ENCODE assay signal across 21 mouse cellular contexts in the genomic region with DNA sequence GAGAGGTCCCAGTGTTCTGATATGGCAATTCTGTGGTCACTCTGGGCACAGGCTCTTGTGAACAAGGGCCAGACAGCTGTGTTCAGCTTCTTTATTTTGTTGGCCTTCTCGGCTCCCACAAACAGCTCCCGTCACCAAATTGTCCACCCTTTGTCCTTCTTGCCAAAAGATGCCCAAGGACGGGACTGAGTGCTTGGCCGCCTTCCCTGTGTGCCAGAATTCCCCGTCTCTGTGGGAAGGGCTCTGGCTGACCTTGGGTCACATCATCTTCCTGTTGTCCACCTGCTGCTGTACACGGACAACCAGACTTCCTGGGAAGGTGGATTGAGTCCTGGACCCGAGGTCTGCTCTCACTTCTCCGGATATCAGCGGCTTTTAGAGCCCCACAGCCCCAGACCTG.
A peak's percentile ranks its signal among the peaks of the same experiment; 100 is the strongest.
DNase-seq lines count a peak whose midpoint lies in the region; ATAC-seq lines count a peak whose summit lies in the region.
"Had no signal": no experiment of that assay in that cellular context is flagged by ENCODE, and none has a peak within 500 bp of the region (broad histone marks: within the 10 kb centered on the region; RNA-seq: fewer than 3 reads in every experiment).

No protein-coding gene starts in this region.

- H3K27ac ChIP-seq in forebrain, embryonic 10.5 days = 0 out of 2 replicates have a peak overlapping the region, but pooled peaks have one; percentile 20
- no peak overlapping the region for H3K27ac ChIP-seq in forebrain, embryonic 14.5 days (ENCODE audit: low read depth, low read length)
- H3K27ac ChIP-seq: forebrain, embryonic 15.5 days; heart, embryonic 15.5 days; hindbrain, embryonic 10.5 days; hindbrain, embryonic 13.5 days; intestine, embryonic 15.5 days had no signal

- no peak overlapping the region for H3K4me2 ChIP-seq in forebrain, embryonic 14.5 days (ENCODE audit: low read length)
- H3K4me2 ChIP-seq: forebrain, embryonic 15.5 days; heart, embryonic 12.5 days; heart, embryonic 15.5 days; hindbrain, embryonic 13.5 days; intestine, embryonic 15.5 days had no signal

- DNase-seq in forebrain, embryonic 10.5 days (ENCODE audit: extremely low spot score, low spot score) = no peak
- DNase-seq in forebrain, embryonic 14.5 days (ENCODE audit: low spot score) = no peak
- DNase-seq in adrenal gland, postnatal 10 days = peak; percentile 22
- peak; percentile 15 for DNase-seq in adrenal gland, postnatal 25 days
- DNase-seq in layer of hippocampus, postnatal 10 days (ENCODE audit: low spot score in 2 of 2) = no peak
- DNase-seq: cerebellum, adult 11-12 months; cerebellum, adult 9-10 months; cerebellum, postnatal 14 days; gastrocnemius, postnatal 25 days; heart, postnatal 10 days; heart, postnatal 36 days; kidney, adult 11 months had no signal

- H3K4me1 ChIP-seq in forebrain, embryonic 10.5 days = peaks cover 13% of the 10 kb centered on the region; the same call in 1 of the 2 replicates
- H3K4me1 ChIP-seq in forebrain, embryonic 14.5 days (ENCODE audit: control insufficient read depth, insufficient read depth, low read length) = no peaks in the 10 kb centered on the region
- H3K4me1 ChIP-seq: forebrain, embryonic 15.5 days; heart, embryonic 12.5 days; heart, embryonic 15.5 days; intestine, embryonic 15.5 days had no signal

- H3K36me3 ChIP-seq in forebrain, embryonic 10.5 days (replicated peaks) = no peaks in the 10 kb centered on the region
- H3K36me3 ChIP-seq in forebrain, embryonic 14.5 days (ENCODE audit: control insufficient read depth, insufficient read depth, low read length) = 0 out of 2 replicates have a peak, but pooled peaks cover 7% of the 10 kb centered on the region
- H3K36me3 ChIP-seq: hindbrain, embryonic 10.5 days; intestine, embryonic 15.5 days had no signal

- ATAC-seq in forebrain, embryonic 14.5 days = no peak
- no peak for ATAC-seq in cerebellum, adult (ENCODE audit: insufficient number of reproducible peaks, low FRiP score, low TSS enrichment)
- ATAC-seq: CD4-positive, CD25-positive, alpha-beta regulatory T cell, adult 4 months; forebrain, embryonic 15.5 days; hindbrain, embryonic 16.5 days; intestine, embryonic 15.5 days had no signal

- no peak overlapping the region for H3K9ac ChIP-seq in forebrain, embryonic 14.5 days (ENCODE audit: low read length)
- H3K9ac ChIP-seq: forebrain, embryonic 15.5 days; heart, embryonic 12.5 days; heart, embryonic 15.5 days; hindbrain, embryonic 13.5 days; intestine, embryonic 15.5 days had no signal

- no peak overlapping the region for H3K4me3 ChIP-seq in forebrain, embryonic 10.5 days
- H3K4me3 ChIP-seq in forebrain, embryonic 14.5 days (ENCODE audit: low read depth, low read length) = no peak overlapping the region
- H3K4me3 ChIP-seq: forebrain, embryonic 15.5 days; heart, embryonic 12.5 days; heart, embryonic 15.5 days; hindbrain, embryonic 10.5 days; hindbrain, embryonic 13.5 days; intestine, embryonic 15.5 days had no signal

- no peaks in the 10 kb centered on the region for H3K9me3 ChIP-seq in forebrain, embryonic 10.5 days
- H3K9me3 ChIP-seq in forebrain, embryonic 14.5 days (replicated peaks; ENCODE audit: control insufficient read depth, low read length) = no peaks in the 10 kb centered on the region
- H3K9me3 ChIP-seq: forebrain, embryonic 15.5 days; heart, embryonic 12.5 days; heart, embryonic 15.5 days; hindbrain, embryonic 10.5 days; hindbrain, embryonic 13.5 days; intestine, embryonic 15.5 days had no signal

- WGBS in forebrain, embryonic 10.5 days = 86% methylated on average over 9 of the region's 9 CpGs
- 85% methylated on average over 9 of the region's 9 CpGs for WGBS in forebrain, embryonic 14.5 days

- H3K27me3 ChIP-seq in forebrain, embryonic 10.5 days (ENCODE audit: poor library complexity, severe bottlenecking) = no peaks in the 10 kb centered on the region
- no peaks in the 10 kb centered on the region for H3K27me3 ChIP-seq in forebrain, embryonic 14.5 days (replicated peaks; ENCODE audit: control insufficient read depth, insufficient read depth, low read length)
- H3K27me3 ChIP-seq: forebrain, embryonic 15.5 days; heart, embryonic 12.5 days; heart, embryonic 15.5 days; hindbrain, embryonic 13.5 days; intestine, embryonic 15.5 days had no signal

Comparison
In these comparisons a context has a peak if more than half of its experiments do, and no peak if none do; other contexts are left out.
1. DNase-seq: peak in adrenal gland, postnatal 10 days (single experiment) and adrenal gland, postnatal 25 days (single experiment); none in forebrain, embryonic 10.5 days (single experiment), forebrain, embryonic 14.5 days (single experiment) and layer of hippocampus, postnatal 10 days (0 of 2).